Mouse (Mus musculus): Measurements from ENCODE around the gene Mmp2.

Gene Mmp2

DNA sequence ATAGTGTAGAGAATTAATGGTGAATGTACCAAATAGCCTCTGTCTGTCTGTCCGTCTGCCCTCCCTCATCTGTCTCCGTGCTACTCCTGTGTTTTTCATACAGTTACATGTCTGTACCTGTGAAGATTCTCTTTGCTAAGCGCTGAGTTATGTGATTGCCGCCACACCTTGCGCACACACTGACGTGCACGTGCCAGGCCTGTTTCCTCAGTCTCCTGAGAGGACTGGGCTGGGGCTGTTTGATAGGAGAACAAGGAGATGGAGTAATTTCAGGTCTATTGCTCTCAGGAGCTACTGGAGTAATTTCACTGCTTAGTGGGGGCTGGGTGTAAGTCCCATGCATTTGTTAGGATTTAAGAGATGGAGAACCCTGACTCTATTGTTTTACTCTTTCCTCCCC is 68.0 kb downstream of the Mmp2 start:
- H3K27me3 ChIP-seq (ENCODE audit: insufficient read depth, low read length), result no peaks in the 10 kb centered on the region
- TF ChIP-seq CTCF (conservative IDR thresholded peaks at IDR 0.05; ENCODE audit: low read length), result no peak
- TF ChIP-seq NANOG (IDR thresholded peaks at IDR 0.05; ENCODE audit: borderline replicate concordance, low read length), result no peak
- H3K36me3 ChIP-seq (ENCODE audit: insufficient read depth, low read length), result no peaks in the 10 kb centered on the region
- no peaks in the 10 kb centered on the region for H3K9me3 ChIP-seq (ENCODE audit: low read length)
- no peak overlapping the region for H3K4me3 ChIP-seq (replicated peaks; ENCODE audit: low read length)
- H3K4me1 ChIP-seq (replicated peaks; ENCODE audit: low read depth, low read length), result no peaks in the 10 kb centered on the region

DNA sequence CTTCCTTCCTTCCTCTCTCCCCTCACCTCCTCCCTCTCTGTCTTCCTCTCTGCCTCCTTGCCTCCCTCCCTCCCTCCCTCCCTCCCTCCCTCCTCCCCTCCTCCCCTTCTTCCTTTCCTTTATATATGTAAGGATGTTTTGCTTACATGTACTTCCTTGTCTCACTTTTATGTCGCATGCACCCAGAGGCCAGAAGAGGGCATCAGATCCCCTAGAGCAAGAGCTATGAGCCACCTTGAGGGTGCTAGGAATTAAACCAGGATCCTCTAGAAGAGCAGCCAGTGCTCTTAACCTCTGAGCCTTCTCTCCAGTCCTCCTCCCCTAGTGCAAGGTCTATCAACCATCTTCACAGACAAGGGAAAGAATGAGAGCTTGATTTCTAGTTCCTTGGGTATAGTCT is 69.0 kb downstream of the Mmp2 start:
- H3K9me3 ChIP-seq (ENCODE audit: low read length), result no peaks in the 10 kb centered on the region
- H3K4me3 ChIP-seq (replicated peaks; ENCODE audit: low read length), result no peak overlapping the region
- no peaks in the 10 kb centered on the region for H3K36me3 ChIP-seq (ENCODE audit: insufficient read depth, low read length)
- TF ChIP-seq NANOG (IDR thresholded peaks at IDR 0.05; ENCODE audit: borderline replicate concordance, low read length), result no peak
- no peak for TF ChIP-seq CTCF (conservative IDR thresholded peaks at IDR 0.05; ENCODE audit: low read length)
- TF ChIP-seq POU5F1 (IDR thresholded peaks at IDR 0.05; ENCODE audit: borderline replicate concordance, low read length), result no peak
- no peaks in the 10 kb centered on the region for H3K27me3 ChIP-seq (ENCODE audit: insufficient read depth, low read length)
- no peaks in the 10 kb centered on the region for H3K4me1 ChIP-seq (replicated peaks; ENCODE audit: low read depth, low read length)

DNA sequence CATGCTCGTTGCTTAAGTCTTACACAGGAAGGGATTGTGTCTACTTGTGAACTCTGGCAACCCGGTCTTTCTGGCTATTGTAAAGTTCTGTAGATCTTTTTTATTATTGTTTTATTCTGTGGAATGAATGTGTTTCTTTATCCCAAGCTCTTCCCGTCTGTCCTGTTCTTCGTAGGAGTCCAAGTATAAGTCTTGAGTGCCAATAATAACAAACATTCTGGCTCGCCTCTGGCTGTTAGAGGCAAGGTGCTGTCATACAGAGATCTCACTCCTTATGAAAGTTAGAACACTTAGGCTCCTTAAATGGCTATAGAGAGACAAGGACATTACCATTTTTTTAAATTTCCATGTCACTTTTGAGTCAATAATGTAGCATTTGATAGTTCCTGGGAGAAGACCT is 69.5 kb downstream of the Mmp2 start:
- Histone ChIP-seq H3K27me3 (ENCODE audit: insufficient read depth, low read length) (no peaks in the 10 kb centered on the region), H3K4me1 (replicated peaks; ENCODE audit: low read depth, low read length) (no peaks in the 10 kb centered on the region), H3K4me3 (replicated peaks; ENCODE audit: low read length) (no peak overlapping the region), H3K36me3 (ENCODE audit: insufficient read depth, low read length) (no peaks in the 10 kb centered on the region), H3K9me3 (ENCODE audit: low read length) (no peaks in the 10 kb centered on the region)
- TF ChIP-seq POU5F1 (IDR thresholded peaks at IDR 0.05; ENCODE audit: borderline replicate concordance, low read length), result no peak
- no peak for TF ChIP-seq NANOG (IDR thresholded peaks at IDR 0.05; ENCODE audit: borderline replicate concordance, low read length)
- TF ChIP-seq CTCF (conservative IDR thresholded peaks at IDR 0.05; ENCODE audit: low read length), result no peak

DNA sequence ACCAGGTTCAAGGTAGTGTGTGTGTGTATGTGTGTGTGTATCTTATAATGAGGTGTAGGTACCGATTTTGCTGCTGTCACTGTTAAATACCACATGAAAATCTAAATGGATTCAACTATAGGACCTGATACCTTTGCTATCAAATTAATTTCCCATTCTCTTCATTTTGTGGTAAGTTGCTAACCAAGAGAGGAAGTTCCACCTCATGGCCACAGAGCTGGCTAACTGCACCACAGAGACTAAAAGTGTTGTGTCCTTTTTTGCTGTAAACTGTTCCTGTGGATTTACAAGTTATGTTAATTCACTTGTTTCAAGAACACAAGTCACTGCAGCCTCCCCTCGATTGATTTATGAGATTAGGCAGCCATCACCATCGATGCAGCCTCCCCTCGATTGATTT is 70.7 kb downstream of the Mmp2 start:
- Histone ChIP-seq H3K9me3 (ENCODE audit: low read length) (no peaks in the 10 kb centered on the region), H3K4me1 (replicated peaks; ENCODE audit: low read depth, low read length) (no peaks in the 10 kb centered on the region), H3K27me3 (ENCODE audit: insufficient read depth, low read length) (no peaks in the 10 kb centered on the region), H3K4me3 (replicated peaks; ENCODE audit: low read length) (no peak overlapping the region), H3K36me3 (ENCODE audit: insufficient read depth, low read length) (no peaks in the 10 kb centered on the region)
- no peak for TF ChIP-seq NANOG (IDR thresholded peaks at IDR 0.05; ENCODE audit: borderline replicate concordance, low read length)
- no peak for TF ChIP-seq CTCF (conservative IDR thresholded peaks at IDR 0.05; ENCODE audit: low read length)
- no peak for TF ChIP-seq POU5F1 (IDR thresholded peaks at IDR 0.05; ENCODE audit: borderline replicate concordance, low read length)

DNA sequence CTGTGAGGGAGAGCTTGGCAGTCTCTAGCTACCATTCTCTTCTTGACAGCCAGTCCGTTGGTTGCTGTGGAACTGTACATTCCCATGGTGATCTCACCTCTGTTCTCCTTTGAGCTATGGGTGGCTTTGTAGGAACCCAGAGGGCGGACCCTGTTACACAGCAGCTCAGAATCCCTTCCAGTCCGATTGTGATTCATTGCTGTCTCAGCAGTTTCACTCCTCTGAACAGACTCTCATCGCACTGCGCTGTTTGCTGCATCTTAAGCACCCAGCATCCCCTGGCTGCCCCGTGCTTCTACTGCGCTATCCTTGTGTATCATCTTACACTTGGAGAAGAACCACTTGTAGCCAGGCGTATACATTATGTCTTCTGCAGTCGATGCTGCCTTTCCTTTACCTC is 72.5 kb downstream of the Mmp2 start:
- no peaks in the 10 kb centered on the region for H3K4me1 ChIP-seq (replicated peaks; ENCODE audit: low read depth, low read length)
- no peaks in the 10 kb centered on the region for H3K36me3 ChIP-seq (ENCODE audit: insufficient read depth, low read length)
- no peaks in the 10 kb centered on the region for H3K27me3 ChIP-seq (ENCODE audit: insufficient read depth, low read length)
- no peak overlapping the region for H3K4me3 ChIP-seq (replicated peaks; ENCODE audit: low read length)
- TF ChIP-seq NANOG (IDR thresholded peaks at IDR 0.05; ENCODE audit: borderline replicate concordance, low read length) (no peak), POU5F1 (IDR thresholded peaks at IDR 0.05; ENCODE audit: borderline replicate concordance, low read length) (no peak), CTCF (conservative IDR thresholded peaks at IDR 0.05; ENCODE audit: low read length) (no peak)
- H3K9me3 ChIP-seq (ENCODE audit: low read length), result no peaks in the 10 kb centered on the region

DNA sequence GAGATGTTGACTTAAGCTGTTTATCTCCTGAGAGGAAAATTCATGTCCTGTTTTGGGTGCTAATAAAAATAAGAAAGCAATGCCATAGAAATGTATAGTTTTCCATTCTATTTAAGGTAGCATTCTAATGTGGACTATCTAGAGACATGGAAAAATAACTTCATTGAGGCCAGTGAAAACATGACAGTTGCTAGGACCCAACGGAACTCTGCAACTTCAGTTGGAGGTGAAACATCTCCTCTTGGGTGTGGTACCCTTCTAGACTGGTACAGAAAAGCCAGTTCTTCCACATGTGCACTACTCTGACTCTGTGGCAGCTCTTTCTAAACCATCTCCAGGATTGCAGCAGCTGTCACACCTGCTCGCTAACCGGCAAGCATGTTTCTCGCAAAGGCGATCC is 74.0 kb downstream of the Mmp2 start, which contains the start of gene Capns2:
Capns2 (plus strand) TSS at position 301 of the 400 bp plus-strand sequence.
- H3K36me3 ChIP-seq (ENCODE audit: insufficient read depth, low read length), result no peaks in the 10 kb centered on the region
- no peaks in the 10 kb centered on the region for H3K9me3 ChIP-seq (ENCODE audit: low read length)
- no peak within 1 kb of the TSS for H3K4me3 ChIP-seq (replicated peaks; ENCODE audit: low read length)
- TF ChIP-seq NANOG (IDR thresholded peaks at IDR 0.05; ENCODE audit: borderline replicate concordance, low read length) (no peak), CTCF (conservative IDR thresholded peaks at IDR 0.05; ENCODE audit: low read length) (no peak), POU5F1 (IDR thresholded peaks at IDR 0.05; ENCODE audit: borderline replicate concordance, low read length) (no peak)
- no peaks in the 10 kb centered on the region for H3K27me3 ChIP-seq (ENCODE audit: insufficient read depth, low read length)
- H3K4me1 ChIP-seq (replicated peaks; ENCODE audit: low read depth, low read length), result no peaks in the 10 kb centered on the region

DNA sequence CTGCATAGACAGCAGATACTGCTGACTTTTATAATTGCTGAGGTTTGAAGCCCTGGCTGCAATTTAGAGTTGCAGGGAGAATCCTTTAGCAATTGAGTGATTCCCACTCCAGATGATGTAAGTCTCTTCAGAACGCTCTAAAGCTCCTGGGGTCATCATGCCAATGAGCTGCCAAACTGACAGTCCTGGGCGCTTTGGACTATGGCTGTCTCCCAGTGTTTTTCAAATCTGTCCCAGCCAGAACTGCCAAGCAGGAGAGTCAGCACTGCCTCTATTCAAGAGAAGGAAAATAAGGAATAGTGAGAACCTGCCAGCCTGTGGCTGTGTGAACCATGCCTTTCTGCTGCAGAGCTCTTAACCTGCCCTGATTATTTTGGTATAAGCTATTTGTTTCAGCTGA is 75.9 kb downstream of the Mmp2 start:
- Histone ChIP-seq H3K4me3 (replicated peaks; ENCODE audit: low read length) (no peak overlapping the region), H3K4me1 (replicated peaks; ENCODE audit: low read depth, low read length) (no peaks in the 10 kb centered on the region), H3K36me3 (ENCODE audit: insufficient read depth, low read length) (no peaks in the 10 kb centered on the region), H3K9me3 (ENCODE audit: low read length) (no peaks in the 10 kb centered on the region), H3K27me3 (ENCODE audit: insufficient read depth, low read length) (no peaks in the 10 kb centered on the region)
- TF ChIP-seq NANOG (IDR thresholded peaks at IDR 0.05; ENCODE audit: borderline replicate concordance, low read length) (no peak), POU5F1 (IDR thresholded peaks at IDR 0.05; ENCODE audit: borderline replicate concordance, low read length) (no peak), CTCF (conservative IDR thresholded peaks at IDR 0.05; ENCODE audit: low read length) (no peak)
